Mouse (Mus musculus): ENCODE data around the gene Tatdn2.
A peak's percentile ranks its signal among the peaks of the same experiment; 100 is the strongest.

The Tatdn2 gene

GRCm38 (mm10) chr6:113696582-113697221 lies at the start of gene Tatdn2:
Gene Tatdn2, plus strand, starts transcription at chr6:113697050.
- DNase-seq (ENCODE audit: low spot score), result peak; percentile 95

DNA sequence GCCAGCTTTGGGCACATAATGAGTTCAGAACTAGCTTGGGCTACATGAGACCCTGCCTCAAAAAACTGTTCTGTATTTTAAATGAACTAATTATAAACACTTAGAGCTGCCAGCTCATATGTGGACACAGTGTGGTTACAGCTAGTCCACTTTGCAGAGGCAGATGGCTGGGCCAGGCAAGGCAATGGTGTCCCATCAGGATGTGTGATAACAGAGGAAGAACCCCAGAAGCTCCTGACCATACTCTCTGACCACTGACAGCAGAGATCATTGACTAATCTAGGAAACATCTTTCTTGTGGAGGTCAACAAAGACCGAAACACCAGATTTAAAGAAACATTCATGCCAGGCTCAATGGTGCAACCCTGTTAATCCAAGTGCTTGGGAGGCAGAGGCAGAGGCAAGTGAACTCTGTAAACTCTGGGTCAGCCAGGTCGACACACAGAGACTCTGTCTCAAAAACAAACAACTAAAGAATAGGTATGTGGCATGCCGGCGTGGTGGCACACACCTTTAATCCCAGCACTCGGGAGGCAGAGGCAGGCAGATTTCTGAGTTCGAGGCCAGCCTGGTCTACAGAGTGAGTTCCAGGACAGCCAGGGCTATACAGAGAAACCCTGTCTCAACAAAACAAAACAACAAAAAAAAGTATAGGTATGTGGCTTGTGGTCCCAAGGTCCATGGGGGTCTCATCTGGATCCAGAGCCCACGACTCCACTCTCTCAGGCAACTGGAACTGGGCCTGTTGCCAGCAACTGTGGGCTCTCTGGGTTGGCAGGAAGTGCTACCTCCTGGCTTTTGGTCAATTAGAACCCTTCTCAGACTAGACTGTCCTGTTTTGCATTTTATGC lies 47.3 kb upstream of the Tatdn2 start:
- no peak for DNase-seq (ENCODE audit: low spot score)

DNA sequence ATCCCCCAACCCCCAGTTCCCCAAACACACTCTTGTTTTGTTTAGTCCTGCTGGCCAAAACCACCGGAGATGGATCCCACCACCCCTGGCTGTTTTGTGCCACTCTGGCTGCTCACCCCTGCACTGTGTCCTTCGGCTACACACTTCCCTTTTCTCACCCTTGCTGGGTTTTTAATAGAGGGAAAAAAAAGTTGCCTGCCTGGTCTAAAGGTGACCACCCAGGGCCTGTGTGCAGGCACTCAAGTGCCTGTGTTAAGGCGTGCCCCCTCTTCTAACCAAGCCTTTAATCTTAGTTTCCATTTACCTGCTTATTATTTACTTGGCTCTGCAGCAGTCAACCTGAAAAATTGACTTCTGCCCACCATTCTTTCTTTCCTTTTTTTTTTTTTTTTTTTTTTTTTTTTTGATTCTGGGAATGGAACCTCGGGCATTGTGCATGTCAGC lies 46.6 kb upstream of the Tatdn2 start:
- DNase-seq (ENCODE audit: low spot score), result no peak

DNA sequence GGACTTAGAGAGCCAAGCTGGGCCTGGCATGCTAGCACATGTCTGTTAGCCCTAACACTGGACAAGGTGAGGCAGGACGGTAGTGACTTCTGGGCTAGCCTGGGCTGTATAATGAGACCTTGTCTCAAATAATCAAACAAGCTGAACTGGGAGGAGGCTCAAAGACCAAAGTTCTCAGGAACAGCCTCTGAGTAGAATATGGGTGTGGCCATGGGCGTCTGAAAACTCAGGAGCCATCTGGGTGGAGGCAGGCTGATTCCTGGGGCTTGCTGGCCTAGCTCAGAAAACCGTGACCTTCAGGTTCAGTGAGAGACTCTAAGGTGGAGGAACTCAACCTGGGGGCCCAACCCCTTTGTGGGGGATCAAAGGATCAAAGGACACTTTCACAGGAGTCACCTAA lies 45.2 kb upstream of the Tatdn2 start:
- no peak for DNase-seq (ENCODE audit: low spot score)

- DNase-seq (ENCODE audit: low spot score), result no peak
These were observed 43.3 kb upstream of the Tatdn2 start for GRCm38 (mm10) chr6:113653551-113653950.

- DNase-seq (ENCODE audit: low spot score), result no peak
These were observed 42.7 kb upstream of the Tatdn2 start for GRCm38 (mm10) chr6:113654102-113654501.

- DNase-seq (ENCODE audit: low spot score), result no peak
These were observed 42.0 kb upstream of the Tatdn2 start for GRCm38 (mm10) chr6:113654753-113655397.

DNA sequence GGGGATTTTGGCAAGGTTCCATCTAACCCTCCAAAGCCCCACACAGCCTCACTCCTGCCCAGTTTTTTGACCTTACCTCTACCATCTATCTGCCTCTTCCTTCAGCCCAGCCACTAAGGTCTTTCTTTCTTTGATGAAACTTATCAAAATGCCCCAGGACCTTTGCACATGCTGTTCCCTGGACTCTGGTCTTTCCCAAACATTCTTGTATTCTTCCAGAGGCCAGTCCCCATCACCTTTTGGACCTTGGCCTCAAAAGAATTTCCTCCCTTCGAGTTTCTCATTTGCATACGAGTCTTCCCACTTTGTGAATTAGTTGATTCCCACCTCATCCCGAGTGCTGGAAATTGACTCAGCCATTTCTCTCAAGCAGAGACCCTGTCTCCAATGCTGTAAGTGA lies 41.4 kb upstream of the Tatdn2 start:
- no peak for DNase-seq (ENCODE audit: low spot score)

- DNase-seq (ENCODE audit: low spot score), result no peak
These were observed 40.0 kb upstream of the Tatdn2 start for GRCm38 (mm10) chr6:113656847-113657246.

DNA sequence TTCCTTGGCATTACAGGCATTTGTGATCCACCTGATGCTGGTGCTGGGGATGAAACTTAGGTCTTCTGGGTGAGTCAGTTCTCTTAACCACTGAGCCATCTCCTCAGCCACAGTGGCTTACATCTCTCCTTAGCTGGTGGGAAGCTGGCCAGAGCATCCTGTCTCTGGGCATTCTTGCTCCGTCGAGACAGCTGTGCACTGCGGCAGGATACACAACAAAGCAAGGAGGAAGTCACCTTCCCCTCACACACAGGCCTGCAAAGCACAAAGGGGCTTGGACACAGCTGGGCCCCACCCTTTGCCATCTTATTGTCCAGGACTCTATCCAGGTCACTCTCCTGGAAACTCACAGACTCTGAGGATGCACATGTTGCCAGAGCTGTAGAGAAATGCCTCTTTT lies 38.6 kb upstream of the Tatdn2 start:
- no peak for DNase-seq (ENCODE audit: low spot score)

GRCm38 (mm10) chr6:113659648-113660491 lies 37.0 kb upstream of the Tatdn2 start:
- DNase-seq (ENCODE audit: low spot score), result no peak

GRCm38 (mm10) chr6:113660492-113661352 lies 36.1 kb upstream of the Tatdn2 start:
- no peak for DNase-seq (ENCODE audit: low spot score)

GRCm38 (mm10) chr6:113661353-113662241 lies 35.3 kb upstream of the Tatdn2 start:
- DNase-seq (ENCODE audit: low spot score), result peak; percentile 40

- DNase-seq (ENCODE audit: low spot score), result no peak
These were observed 33.7 kb upstream of the Tatdn2 start for GRCm38 (mm10) chr6:113662964-113663700.

- no peak for DNase-seq (ENCODE audit: low spot score)
These were observed 32.5 kb upstream of the Tatdn2 start for GRCm38 (mm10) chr6:113664305-113664704.

- DNase-seq (ENCODE audit: low spot score), result no peak
These were observed 29.2 kb upstream of the Tatdn2 start for GRCm38 (mm10) chr6:113667611-113668122.

DNA sequence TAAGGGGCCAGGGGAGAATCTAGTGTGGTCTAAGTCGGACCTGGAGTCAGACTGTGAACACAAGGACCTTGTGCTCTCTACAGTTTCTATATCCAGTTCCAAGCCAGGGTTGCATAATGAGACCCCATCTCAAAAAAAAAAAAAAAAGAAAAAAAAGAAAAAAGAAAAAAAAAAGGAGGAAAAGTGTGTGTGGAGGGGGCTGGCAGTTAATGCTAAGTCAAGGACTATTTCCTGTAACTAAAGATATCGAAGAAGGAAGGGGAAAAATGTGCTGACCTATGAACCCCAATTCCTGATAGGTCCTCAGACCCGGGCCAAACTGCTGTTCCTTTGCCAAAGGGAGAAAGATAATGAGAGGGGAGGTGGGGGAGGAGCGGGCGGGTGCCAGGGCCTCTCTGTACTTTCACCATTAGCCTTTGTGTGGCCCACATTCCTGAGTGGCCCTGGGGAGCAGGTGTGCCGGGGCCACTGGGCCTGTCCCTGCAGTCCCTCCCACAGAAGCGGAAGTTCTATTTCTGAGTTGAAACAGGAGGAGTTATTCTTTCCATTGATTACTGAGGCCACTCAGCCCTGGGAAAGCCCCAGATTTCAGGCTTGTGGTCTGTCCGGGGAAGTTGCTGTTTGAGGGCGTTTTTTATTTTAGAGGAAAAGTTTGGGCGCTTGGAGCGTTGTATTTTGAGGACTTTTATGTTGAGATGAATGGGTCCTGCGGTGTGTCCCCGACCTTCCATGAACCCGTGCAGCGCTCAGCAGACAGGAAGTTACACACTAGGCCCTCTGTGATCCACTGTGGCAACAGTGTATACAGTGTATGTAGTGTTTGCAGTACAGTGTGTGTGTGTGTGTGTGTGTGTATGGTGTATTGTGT lies 28.3 kb upstream of the Tatdn2 start:
- DNase-seq (ENCODE audit: low spot score), result peak; percentile 30

DNA sequence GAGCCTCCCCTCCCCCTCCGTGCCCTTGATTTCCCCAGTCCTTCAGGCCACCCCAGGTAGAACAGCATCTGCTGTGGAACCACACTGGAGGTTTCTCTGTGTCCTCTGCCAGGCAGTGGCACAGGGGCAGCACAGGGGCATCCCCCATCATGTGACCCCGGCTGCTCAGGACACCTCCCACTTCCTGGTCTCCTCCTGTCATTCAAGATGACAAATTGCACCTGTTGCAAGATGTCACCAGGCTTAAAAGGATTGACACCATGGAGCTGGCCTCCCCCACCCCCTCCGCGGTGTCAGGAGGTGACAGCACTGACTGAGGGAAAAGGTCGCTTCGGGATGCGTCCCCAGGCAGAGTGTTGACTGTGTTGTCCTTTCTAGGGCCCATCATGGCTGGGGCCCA lies 27.0 kb upstream of the Tatdn2 start:
- DNase-seq (ENCODE audit: low spot score), result no peak

All from ovary, postnatal 36 days (tissue).